Mouse (Mus musculus) adrenal gland, postnatal 10 days (tissue): ENCODE data around the gene Olfr1338. TPM values are rescaled to one million over a fixed set of nuclear protein-coding genes. Genes with fewer than 3 reads are reported as not detected.
"Not testable (repeated sequence)": the region's sequence is repeated elsewhere in the genome, so short reads cannot be mapped to it uniquely, and the experiment has no call there.

Source experiments
- DNase-seq: peaks from one replicate; pipeline ENCODE4 v3.0.0; 2021; ENCODE audit warnings: mixed read lengths
- long read RNA-seq, 2 experiments: library from polyadenylated mRNA; stranded (forward); transcript quantifications; one replicate each; pipeline ENCODE4 v2.0.0; 2021
- total RNA-seq, 2 experiments: library from RNA; stranded (reverse); gene quantifications; 2 replicates each; pipeline ENCODE4 v1.2.3; 2021

Olfr1338 gene
- total RNA-seq, result not detected
- long read RNA-seq, experiment 1, result 0 reads
- long read RNA-seq, experiment 2, result 0 reads

- DNase-seq, result no peak
Measured at GRCm38 (mm10) chr4:118758637-118759036, at the start of gene Olfr1338. Gene Olfr1338 (minus strand): TSS chr4:118758737.

DNA sequence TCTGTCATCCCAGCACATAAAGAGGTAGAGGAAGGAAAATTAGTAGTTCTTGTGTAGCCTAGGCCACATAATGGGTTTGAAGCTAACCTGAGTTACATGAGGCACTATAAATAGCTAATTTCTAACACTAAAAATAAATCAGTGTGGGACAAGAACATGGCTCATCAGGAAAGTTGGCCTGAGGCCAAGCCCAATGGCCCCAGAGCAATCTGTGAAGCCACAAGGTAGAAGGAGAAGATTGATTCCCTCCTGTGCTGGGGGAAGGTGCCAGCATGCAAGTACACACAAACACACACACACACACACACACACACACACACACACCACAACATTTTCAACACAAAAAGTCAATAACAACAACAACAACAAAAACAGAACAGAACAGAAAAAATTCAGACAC is 34.3 kb upstream of the Olfr1338 start:
- not testable (repeated sequence) for DNase-seq

DNA sequence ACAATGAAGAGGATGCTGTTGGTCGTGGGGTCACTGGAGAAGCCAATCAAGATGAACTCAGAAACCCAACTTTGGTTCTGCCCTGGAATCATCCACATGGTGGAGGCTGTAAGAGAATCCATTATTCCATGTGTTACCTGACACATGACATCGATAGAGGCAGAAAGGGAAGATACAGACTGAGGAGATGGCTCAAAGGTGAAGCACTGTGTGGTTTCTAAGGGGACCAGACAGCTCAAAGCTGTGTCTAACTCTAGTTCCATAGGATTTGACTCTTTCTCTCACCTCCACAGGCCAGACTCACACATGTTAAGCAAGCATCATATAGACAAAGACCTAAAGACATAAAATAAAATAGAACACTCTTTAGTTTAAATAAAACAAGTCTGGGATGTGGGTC is 23.9 kb upstream of the Olfr1338 start, which contains the start of gene Olfr1337:
Gene Olfr1337, minus strand, starts transcription at position 101 of the 400 bp plus-strand sequence.
- no peak for DNase-seq

DNA sequence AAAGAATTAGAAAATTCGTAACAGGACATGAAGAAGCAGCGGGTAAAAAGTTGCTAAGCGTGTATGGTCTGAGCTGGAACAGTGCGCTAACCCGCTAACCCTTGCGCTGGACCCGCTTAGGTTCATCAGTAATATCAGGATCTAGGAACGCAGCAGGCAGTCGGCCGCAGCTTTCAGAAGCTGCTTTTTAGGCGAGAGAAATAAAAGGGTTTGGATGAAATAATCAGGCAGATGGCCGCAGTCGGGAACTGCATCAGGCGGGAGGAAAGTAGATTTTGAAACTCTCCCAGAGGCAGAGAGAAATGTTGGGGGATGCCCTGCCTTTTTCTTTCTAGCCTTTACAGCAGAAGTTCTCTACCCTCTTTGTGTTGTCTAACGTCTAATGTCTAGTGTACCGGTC is 16.7 kb downstream of the Olfr1338 start:
- no peak for DNase-seq

GRCm38 (mm10) chr4:118740988-118741698 is 17.4 kb downstream of the Olfr1338 start:
- DNase-seq, result no peak

DNA sequence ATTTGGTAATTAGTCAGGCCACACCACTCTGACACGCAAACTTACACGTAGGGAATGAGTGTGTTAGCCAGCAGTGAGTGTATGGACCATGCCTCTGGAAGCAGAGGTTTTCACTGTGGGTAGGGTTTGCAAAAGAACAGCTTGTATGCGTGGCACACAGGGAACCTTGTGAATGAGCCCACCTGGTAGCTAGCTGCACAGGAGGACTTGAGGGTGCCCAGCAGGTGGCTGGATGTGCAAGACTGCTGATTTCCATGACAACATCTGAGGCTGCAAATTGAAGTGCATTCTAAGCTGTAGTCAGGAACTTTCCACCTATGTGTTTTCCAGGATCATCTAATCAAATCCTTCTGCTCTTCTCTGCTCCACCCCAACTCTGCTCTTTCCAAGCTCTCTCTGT is 19.0 kb downstream of the Olfr1338 start:
- no peak for DNase-seq

GRCm38 (mm10) chr4:118731875-118732274 is 26.7 kb downstream of the Olfr1338 start, which contains the start of gene Olfr1339:
Gene Olfr1339 (plus strand): TSS chr4:118732175.
- no peak for DNase-seq

DNA sequence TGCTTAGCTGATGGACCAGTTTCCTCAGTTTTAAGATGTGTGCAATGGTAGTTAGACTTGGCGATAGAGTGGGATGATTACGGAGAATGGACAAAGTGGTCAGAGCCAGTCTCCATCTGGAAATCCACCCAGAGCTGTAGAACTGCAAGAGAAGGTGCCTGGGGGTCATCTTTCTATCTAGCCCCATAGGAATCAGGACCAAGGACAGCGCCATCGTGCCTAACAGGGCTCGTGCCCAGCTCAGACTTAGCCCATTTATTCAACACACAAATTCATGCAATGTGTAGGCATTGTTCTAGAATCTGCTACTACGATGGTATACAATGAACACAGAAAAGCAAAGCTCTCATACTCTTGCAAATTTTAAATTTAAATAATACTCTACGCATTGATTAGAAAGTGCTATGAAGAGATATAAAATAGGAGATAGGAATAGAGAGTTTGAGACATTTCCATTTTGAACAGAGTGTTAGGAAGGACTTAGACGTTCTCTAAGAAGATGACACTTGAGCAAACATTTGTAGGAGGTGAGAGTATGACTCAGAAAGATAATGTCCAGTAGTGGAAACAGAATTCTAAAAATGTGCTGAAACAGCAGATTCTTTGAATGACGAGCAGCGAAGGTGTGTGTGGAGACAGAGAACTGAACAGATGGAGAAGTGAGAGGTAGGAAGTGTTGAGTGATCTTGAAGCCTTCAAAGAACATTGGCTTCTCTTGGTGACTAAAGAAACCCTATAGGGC is 36.6 kb downstream of the Olfr1338 start:
- DNase-seq, result peak; percentile 44

- DNase-seq, result no peak
Measured at GRCm38 (mm10) chr4:118719838-118720237, 38.7 kb downstream of the Olfr1338 start, which contains the start of gene Olfr1340. Gene Olfr1340 (plus strand): TSS chr4:118720138.

DNA sequence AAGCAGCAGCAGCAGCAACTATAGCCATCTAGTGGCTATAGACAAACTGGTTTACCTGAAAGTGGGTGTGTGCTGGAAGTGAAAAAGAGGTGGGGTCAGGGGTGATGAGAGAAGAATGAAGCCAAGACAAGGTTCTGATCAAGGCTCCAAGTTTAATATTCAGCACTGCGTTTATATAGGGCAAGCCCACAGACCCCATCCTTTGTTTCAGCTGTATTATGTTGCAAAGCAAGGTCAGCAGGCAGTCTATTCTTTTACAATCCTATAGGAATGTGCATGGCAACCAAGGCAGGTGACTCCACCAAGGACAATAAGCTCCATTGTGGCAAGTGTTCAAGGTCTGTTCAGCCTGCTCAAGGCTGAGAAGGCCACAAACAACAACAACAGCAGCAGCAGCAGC is 46.9 kb downstream of the Olfr1338 start:
- no peak for DNase-seq

DNA sequence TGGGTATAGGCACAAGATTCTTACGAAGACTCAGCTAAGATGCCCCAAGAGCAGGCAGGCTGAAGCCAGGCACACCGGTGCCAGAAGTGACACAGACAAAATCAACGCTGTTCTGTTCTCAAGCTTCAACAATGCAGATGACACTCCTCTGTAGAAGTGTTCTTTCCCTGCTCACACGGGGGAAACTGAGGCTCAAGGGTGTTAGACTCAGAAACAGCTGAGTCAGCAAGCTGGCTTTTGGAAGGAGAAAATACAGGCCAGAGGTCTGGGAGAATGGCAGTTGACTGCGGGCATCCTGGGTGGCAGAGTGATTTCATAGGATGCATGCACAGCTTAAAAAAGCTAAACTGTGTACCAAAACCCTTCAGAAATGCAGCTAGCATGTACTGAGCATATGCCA is 50.5 kb downstream of the Olfr1338 start:
- no peak for DNase-seq

GRCm38 (mm10) chr4:118703223-118703622 is 55.3 kb downstream of the Olfr1338 start, which contains the start of gene Olfr1341:
Gene Olfr1341 (plus strand): TSS chr4:118703523.
- no peak for DNase-seq

Other genes with a start within 250 kb of the Olfr1338 start
- gene 2610528J11Rik, start 231.7 kb downstream of the Olfr1338 start, total RNA-seq, result 1 to 10 TPM; 2.6 to 4.0 TPM
- 1 to 10 TPM; 1.3 to 1.6 TPM for gene Tmem125, start 214.7 kb downstream of the Olfr1338 start, total RNA-seq
- gene Cfap57, start 138.0 kb downstream of the Olfr1338 start, total RNA-seq, result not detected
- 10 to 100 TPM; 70.6 to 71.1 TPM for gene Ebna1bp2, start 137.9 kb downstream of the Olfr1338 start, total RNA-seq
- gene Olfr62, start 99.8 kb downstream of the Olfr1338 start, total RNA-seq, result not detected
- not detected for gene Olfr1342, start 66.0 kb downstream of the Olfr1338 start, total RNA-seq
- gene Olfr1341, start 55.2 kb downstream of the Olfr1338 start, total RNA-seq, result not detected
- gene Olfr1340, start 38.6 kb downstream of the Olfr1338 start, total RNA-seq, result not detected
- not detected for gene Olfr1339, start 26.6 kb downstream of the Olfr1338 start, total RNA-seq
- not detected for gene Olfr1337, start 23.8 kb upstream of the Olfr1338 start, total RNA-seq
- not detected for gene Olfr1335, start 51.2 kb upstream of the Olfr1338 start, total RNA-seq
- gene Olfr1333, start 77.5 kb upstream of the Olfr1338 start, total RNA-seq, result not detected
- not detected for gene Olfr1331, start 105.9 kb upstream of the Olfr1338 start, total RNA-seq
- gene Olfr1330, start 129.9 kb upstream of the Olfr1338 start, total RNA-seq, result not detected
- gene Olfr1329, start 158.7 kb upstream of the Olfr1338 start, total RNA-seq, result not detected
- not detected for gene Olfr1328, start 179.9 kb upstream of the Olfr1338 start, total RNA-seq
- gene Lao1, start 202.8 kb upstream of the Olfr1338 start, total RNA-seq, result under 1 TPM in 1 of 2 experiments, not detected in 1; 0.30 TPM